Mouse (Mus musculus): ENCODE results near the gene Tgm5. TPM values are rescaled to one million over a fixed set of nuclear protein-coding genes. Genes with fewer than 3 reads are reported as not detected.
"Not testable (repeated sequence)": the region's sequence is repeated elsewhere in the genome, so short reads cannot be mapped to it uniquely, and the experiment has no call there.

The Tgm5 gene
- under 1 TPM in 1 of 2 experiments, not detected in 1; 0.12 TPM for total RNA-seq (2021)
- long read RNA-seq, experiment 1 = 0 reads
- long read RNA-seq, experiment 2 = 0 reads

- no peak for DNase-seq
Observed at GRCm38 (mm10) chr2:121085480-121086185, at the start of gene Tgm5. Gene Tgm5, minus strand, starts transcription at chr2:121085841.

GRCm38 (mm10) chr2:121132822-121133221, 47.2 kb upstream of the Tgm5 start:
- no peak for DNase-seq

GRCm38 (mm10) chr2:121128865-121129620, 43.4 kb upstream of the Tgm5 start:
- DNase-seq = peak; percentile 27

GRCm38 (mm10) chr2:121127536-121127935, 41.9 kb upstream of the Tgm5 start:
- no peak for DNase-seq

- DNase-seq = not testable (repeated sequence)
Observed at GRCm38 (mm10) chr2:121126302-121126701, 40.7 kb upstream of the Tgm5 start.

- DNase-seq = no peak
Observed at GRCm38 (mm10) chr2:121119260-121119659, 33.6 kb upstream of the Tgm5 start.

- no peak for DNase-seq
Observed at GRCm38 (mm10) chr2:121115418-121115817, 29.8 kb upstream of the Tgm5 start.

- no peak for DNase-seq
Observed at GRCm38 (mm10) chr2:121109695-121110094, 24.1 kb upstream of the Tgm5 start, which contains the start of gene Tgm7. Gene Tgm7, minus strand, starts transcription at chr2:121109795.

- DNase-seq = no peak
Observed at GRCm38 (mm10) chr2:121105940-121106339, 20.3 kb upstream of the Tgm5 start.

GRCm38 (mm10) chr2:121102051-121102450, 16.4 kb upstream of the Tgm5 start:
- DNase-seq = peak; percentile 75

GRCm38 (mm10) chr2:121089751-121090150, 4.1 kb upstream of the Tgm5 start:
- DNase-seq = no peak

GRCm38 (mm10) chr2:121088507-121088906, 2.9 kb upstream of the Tgm5 start:
- no peak for DNase-seq

- no peak for DNase-seq
Observed at GRCm38 (mm10) chr2:121082626-121083025, 3.0 kb downstream of the Tgm5 start.

- DNase-seq = no peak
Observed at GRCm38 (mm10) chr2:121074747-121075146, 10.9 kb downstream of the Tgm5 start.

- no peak for DNase-seq
Observed at GRCm38 (mm10) chr2:121071871-121072270, 13.8 kb downstream of the Tgm5 start.

- no peak for DNase-seq
Observed at GRCm38 (mm10) chr2:121069506-121069905, 16.1 kb downstream of the Tgm5 start.

GRCm38 (mm10) chr2:121067116-121067515, 18.5 kb downstream of the Tgm5 start:
- no peak for DNase-seq

GRCm38 (mm10) chr2:121061315-121061714, 24.3 kb downstream of the Tgm5 start:
- no peak for DNase-seq

- no peak for DNase-seq
Observed at GRCm38 (mm10) chr2:121057997-121058396, 27.6 kb downstream of the Tgm5 start.

- DNase-seq = no peak
Observed at GRCm38 (mm10) chr2:121055915-121056314, 29.7 kb downstream of the Tgm5 start.

- no peak for DNase-seq
Observed at GRCm38 (mm10) chr2:121054060-121054459, 31.6 kb downstream of the Tgm5 start.

GRCm38 (mm10) chr2:121052176-121052575, 33.5 kb downstream of the Tgm5 start:
- DNase-seq = no peak

- DNase-seq = no peak
Observed at GRCm38 (mm10) chr2:121045653-121046052, 40.0 kb downstream of the Tgm5 start.
